Mouse (Mus musculus) retina, postnatal 1 day (tissue): ENCODE measurements around the gene Vmn2r19.
"Not testable (repeated sequence)": the region's sequence is repeated elsewhere in the genome, so short reads cannot be mapped to it uniquely, and the experiment has no call there.

Experiments used
- DNase-seq: peaks from one replicate; pipeline ENCODE4 v3.0.0-alpha.2; 2012

Vmn2r19 gene

DNA sequence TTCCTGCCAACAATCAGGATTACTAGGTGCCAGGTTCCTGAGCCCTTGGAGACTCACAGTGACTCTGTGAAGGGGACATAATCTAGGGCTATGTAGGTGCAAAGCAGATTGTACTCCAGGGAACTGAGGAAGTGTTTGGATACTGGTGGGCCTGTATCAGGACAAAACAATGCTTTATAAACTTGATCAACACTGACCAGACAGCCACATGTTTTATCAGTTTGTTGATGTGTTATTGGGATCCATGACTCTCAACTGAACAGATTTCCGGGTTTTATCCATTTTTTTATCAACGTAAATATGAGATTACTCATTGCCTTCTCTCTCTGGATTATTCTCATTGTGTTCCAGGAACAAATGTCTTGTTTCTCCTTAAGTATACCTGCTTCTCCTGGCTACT lies at the start of gene Vmn2r19:
Gene Vmn2r19, plus strand, starts transcription at position 301 of the 400 bp plus-strand sequence.
- no peak for DNase-seq

DNA sequence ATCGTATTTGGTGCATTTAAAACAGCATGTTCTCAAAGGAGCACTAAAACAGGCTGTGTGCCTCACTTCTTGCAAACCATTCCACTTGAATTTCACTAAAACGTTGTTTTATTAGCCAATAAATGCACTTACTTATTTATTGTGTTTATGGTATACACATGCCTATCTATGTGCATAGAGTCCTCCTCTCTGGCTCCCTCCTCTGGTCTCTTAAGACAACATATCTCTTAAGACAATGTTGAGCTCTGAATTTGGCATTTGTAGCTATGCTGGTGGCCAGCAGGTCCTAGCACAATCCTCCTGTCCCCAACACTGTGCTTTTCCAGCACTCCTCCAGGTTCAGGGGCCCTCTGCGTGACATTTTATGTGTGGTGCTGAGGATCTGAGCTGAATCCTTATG lies 49.2 kb upstream of the Vmn2r19 start:
- DNase-seq = no peak

DNA sequence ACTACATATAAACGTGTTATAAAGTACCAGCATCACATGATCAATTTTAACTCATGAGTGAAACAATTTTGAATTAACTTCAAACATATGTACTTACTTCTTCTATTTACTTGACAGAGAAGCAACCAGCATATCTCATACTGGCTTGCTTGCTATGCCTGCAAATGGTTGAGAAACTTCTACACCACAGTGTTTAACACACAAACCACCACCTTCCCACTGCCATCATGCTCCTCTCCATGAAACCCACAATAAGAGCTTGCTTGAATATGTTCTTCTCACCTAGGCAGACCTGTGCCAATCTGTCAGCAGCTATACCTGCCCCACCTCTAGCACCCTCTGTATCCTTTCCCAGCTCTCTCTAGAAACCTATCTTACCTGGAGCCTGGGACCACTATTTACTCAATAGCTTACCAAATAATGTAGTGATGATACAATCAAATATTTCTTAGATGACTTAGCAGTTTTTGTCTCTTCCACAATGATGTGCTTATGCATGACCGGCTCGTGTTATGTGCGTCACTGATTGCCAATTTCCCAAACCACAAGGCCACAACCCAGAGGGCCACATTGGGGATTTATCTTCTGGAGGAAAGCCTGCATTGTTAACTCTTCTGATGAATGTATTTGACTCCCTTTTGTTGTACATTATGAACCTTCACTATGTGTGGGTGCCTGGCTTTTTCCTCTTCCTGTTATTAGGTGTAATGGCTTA lies 48.1 kb upstream of the Vmn2r19 start:
- DNase-seq = no peak

DNA sequence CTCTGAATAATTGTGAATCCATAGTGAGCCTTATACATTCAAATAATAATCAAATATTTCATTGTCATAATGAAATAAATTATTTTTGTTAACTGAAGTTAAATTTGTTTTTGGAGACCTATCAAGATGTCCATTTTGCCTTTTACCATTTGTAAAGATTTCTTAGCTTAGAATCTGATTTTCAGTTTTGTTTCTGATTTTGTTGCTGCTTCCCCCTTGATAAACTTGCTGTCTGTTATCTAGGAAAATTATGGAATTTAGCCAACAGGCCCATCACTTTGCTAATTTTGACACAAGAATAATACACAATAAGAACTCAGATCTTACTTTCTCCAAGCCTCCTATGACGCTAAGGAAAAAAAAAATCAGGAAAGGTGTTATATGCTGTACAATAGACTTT lies 47.3 kb upstream of the Vmn2r19 start:
- no peak for DNase-seq

DNA sequence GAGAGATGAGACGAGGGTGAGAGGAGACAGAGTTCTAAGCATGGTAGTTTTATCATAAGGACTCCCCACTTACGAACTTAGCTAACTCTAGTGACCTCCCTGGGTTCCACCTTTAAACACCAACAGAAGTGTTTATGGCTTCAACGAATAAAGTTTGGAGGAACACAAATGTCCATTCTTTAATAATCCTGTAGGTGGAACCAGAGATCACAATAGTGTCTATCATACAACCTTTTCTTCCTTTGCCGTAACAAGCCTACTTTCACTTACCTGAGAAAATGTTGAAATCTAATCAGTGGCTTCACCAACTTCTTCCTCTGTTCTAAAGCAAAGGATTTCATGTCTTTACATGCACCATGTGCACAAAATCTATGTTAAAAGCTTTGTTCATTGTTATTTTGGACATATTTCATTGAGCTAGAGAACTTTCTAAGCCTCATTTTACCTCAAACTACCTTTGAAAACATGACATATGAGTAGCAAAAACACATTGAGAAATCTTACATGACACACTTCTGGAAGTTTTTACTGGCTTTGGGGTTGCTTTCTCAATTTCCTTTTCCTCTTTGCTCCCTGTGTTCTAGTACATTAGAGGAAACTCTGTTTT lies 46.5 kb upstream of the Vmn2r19 start, which contains the start of gene Clec4d:
Gene Clec4d, plus strand, starts transcription at position 557 of the 607 bp plus-strand sequence.
- no peak for DNase-seq

DNA sequence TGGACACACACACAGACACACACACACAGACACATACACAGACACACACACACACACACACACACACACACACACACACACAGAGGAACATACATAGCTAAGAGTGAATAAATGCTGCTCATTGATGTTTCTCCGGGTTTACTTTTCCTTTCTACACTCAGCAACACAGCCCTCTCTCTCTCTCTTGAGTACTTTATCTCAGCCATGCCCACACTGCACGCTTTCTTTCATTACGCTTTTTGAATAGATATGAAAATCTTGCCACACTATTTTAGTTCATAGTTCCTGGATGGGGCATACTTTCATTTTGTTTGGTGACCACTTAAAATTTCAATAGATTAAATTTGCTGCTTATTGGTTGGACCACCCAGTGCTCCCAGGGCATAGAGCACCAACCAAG lies 43.9 kb upstream of the Vmn2r19 start:
- no peak for DNase-seq

DNA sequence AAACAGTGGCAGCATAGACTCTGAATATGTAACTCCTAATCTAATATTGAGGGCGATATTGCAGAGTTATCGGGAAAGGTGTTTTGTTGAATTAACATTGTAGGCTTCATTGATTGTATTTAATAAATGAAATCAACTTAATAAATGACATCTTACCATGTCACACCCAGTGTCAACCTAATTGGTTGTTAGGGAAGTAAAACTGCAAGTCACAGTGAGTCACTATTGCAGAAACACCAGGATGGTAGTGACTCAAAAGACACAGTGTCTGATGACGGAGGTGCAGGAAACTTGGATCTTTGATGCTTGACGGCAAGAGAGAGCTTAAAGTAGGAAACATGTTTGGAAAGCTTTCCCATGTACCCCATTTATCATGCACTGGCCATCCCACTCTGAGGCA lies 42.3 kb upstream of the Vmn2r19 start:
- DNase-seq = no peak

DNA sequence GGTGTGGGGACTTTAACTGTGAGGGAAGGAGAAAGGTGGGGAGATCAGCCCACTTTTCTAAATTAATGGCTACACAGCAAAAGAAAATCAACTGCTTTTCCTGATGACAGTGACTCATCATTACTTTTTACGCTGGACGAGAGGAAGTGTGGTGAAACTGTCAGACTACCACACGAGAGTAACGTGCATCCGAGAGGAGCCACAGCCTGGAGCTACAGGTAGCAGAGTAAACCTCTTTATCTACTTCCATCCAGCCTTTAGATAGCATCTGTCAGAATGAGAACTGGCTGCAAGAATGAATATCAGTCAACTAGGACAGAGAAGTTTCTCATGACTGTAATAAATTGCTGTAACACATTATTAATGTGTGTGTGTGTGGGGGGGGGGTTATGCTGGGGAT lies 41.2 kb upstream of the Vmn2r19 start:
- DNase-seq = no peak

DNA sequence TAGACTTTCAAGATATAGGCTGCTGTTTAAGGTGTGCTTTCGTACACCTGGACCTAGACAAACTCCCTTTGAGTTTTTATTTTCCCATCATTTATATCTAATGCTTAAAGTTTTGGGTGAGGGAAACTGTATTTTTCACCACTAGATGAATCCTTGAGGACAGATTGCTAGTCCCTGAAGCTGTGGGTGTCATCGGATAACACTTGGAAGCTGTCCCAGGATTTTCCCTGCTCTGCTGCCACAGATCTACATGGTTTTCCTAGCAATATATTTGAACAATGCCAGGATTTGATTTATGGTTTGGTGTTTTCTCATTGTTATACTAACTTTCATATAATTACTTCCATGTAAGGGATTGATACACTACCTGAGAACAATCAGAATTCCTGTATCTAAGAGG lies 28.7 kb upstream of the Vmn2r19 start:
- no peak for DNase-seq

DNA sequence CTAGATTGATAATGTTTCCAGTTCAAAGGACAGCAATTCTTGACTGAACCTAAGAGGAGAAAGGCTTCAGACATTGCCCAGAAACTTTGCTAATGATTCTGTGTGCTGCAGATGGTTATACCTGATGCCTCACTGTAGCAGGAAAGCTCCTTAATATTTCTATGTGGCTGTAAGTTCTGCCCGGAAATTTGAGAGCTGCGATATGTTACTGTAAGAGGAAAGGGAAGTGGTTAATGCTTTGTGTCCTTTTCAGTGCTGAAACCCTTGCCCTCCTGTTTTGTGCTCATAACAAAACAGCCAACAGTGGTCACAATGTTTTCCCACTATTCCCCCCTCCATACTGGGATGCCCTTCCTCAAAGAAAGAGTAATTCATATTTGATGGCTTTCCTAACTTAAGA lies 21.8 kb upstream of the Vmn2r19 start:
- no peak for DNase-seq

DNA sequence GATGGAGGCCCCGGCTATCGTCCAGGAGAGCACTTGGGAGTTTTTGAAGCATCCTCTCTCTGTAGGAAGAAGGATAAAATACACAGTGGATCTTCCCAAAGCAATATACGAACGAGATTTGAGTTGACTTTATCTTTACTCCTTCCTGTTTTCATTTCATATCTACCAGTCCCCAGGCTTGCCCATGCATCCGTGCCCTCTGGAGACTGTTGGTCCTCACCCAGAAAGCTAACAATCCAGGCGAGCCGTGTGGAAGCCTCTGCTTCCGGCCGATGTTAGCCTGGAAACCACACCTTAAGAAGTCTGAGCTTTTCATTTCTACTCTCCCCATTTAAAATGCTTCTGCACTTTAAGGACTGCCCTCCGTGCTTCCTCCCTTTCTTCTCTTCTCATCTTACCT lies 19.2 kb upstream of the Vmn2r19 start:
- DNase-seq = no peak

DNA sequence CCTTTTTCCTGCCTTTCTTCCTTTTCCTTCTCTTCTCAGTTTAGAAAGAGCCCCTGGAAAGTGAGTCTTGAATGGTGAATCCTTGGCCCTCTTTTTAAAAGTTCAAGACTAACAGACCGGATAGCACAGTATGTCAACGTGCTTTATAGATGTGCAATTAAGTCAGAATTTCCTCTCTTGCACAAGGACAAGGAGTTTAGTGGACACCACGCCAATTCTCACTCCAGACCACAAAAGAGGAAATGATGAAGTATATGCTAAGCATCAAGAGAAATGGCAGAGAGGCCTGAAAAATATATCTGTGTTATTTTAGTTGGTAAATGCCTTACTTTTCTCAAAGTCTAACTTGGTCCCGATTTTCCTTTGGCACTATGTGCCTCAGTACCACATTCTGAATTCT lies 18.4 kb upstream of the Vmn2r19 start, which contains the start of gene Clec4e:
Gene Clec4e, minus strand, starts transcription at position 118 of the 400 bp plus-strand sequence.
- DNase-seq = no peak

DNA sequence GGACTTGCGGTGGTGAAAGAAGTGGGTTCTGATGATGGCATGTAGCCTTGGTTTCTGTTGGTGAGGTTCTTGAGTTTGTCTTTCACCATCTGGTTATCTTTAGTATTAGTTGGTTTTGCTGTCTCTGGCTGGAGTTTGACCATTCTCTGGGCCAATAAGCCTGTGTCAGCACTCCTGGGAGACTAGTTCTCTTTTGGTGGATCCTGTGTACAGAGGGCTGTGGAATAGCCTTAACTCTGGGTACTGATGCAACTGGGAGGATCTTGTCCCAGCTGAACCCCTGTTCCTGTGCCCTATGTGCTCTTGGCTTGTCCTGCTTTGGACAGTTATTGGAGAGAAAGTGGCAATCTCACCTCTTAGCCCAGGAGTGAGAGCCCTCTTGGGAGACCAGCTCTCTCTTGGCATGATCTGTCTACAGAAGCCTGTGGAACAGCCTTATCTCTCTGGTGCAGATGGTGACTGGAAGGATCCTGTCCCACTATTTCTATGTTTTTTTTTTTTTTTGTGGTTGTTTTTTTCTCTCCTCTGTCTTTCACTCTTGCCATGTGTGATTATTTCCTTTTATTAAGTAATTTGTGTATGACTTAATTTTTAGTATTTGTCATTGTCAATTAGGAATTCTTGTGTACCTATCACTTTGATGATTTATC lies 15.3 kb upstream of the Vmn2r19 start:
- DNase-seq = no peak

DNA sequence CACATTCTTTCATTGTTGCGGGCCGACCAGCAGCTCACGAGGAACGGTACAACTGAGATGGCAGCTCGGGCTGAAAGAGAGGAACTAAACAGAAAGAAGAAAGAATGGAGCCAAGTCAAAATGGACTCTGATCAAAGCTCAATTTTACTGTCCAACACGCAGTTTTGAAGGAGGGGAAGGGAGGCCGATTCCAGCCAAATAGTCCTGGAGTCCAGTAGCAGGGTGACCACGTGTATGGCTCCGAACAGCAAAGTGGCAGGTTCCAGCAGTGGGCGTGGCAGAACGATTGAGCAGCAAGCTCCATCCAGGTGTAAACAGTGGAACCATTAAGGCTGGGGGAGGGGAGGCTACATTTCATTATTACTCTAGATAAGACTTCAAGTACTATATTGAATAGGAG lies 14.6 kb upstream of the Vmn2r19 start:
- DNase-seq = not testable (repeated sequence)

DNA sequence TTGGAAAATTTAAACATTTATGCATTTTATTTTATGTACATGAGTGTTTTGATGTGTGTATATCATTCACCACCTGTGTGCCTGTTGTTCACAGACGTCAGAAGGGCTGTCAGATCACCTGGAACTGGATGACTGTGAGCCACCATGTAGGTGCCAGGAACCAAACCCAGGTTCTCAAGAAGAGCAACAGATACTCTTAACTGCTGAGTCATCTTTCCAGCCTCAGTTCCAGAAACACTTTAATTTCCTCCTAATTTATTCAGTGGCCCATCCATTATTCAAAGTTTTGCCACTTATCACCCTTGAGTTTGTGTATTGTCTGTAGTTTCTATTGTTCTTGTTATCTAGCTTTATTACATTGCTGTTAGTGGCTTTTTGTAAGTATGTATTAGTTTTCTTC lies 11.4 kb upstream of the Vmn2r19 start:
- no peak for DNase-seq

DNA sequence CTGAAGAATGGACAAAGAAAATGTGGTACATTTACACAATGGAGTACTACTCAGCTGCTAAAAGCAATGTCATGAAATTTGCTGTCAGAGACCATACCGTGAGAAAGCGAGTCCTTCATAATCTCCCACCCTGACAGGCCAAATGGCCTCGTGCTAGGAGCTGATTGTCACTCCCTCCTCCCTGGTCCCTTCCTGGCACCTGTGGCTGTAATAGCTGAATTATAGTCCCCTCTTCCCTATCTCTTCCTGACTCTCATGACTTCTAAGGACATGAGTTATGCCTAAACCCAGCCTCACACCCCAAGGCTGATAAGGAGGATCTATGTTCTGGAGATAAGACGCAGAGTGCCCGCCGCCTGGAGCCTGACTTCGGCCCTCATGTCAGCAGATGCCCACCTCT lies 1.8 kb upstream of the Vmn2r19 start:
- DNase-seq = not testable (repeated sequence)

DNA sequence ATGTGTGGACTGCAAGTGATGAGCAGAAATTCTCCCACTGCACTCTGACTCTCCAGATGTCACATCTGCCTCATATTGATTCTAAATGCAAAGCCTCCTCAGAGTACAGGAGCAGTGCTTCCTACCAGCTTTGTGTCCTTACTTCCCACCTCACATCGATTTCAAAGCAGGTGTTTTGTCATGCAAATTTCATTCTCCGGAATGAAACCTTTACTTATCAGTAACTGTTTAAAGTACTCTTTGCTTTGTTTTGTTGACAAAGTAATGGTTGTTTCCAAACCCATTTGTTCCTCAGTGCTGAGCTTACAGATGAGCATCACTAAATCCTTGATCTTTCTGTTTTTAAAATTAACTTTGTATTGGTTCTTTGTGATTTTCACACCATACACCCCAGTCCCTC lies 24.4 kb downstream of the Vmn2r19 start:
- DNase-seq = no peak

DNA sequence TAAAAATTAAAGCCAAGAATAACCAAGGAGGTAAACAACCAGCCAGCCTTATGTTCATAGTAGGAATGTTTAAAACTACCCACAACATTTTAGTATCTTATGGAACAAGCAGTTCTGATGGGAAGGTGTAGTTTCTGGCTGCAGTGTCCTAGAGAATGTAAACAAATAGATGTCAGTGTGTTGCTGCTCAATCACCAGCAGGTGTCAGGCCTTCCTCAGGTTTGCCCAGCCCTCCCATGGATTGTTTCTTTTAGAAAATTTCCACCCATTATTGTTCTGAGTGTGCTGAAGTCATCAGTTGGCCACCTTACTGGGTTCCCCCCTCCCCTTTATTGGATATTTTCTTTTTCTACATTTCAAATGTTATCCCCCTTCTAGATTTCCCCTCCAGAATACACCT lies 32.0 kb downstream of the Vmn2r19 start:
- no peak for DNase-seq

DNA sequence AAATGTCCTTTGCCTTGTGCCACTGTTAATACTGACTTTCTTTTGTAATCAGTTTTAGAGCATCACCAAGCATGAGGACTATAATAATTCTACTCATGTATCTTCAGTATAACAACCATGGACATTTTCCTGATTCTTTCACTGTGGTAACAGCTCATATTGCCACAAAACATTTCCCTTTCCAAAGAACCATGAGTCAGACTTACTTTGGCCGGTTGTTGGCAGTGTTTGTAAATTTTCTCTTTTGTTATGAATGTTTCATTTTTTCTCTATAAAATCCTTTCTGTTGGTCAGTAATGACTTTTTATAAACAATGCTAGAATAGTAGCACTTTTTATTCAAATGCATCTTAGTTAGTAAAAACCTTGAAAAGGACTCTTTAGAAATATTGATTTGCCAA lies 38.0 kb downstream of the Vmn2r19 start:
- DNase-seq = no peak
